Mouse (Mus musculus): Measurements from ENCODE around the gene Cetn2. TPM values are rescaled to one million over a fixed set of nuclear protein-coding genes. Genes with fewer than 3 reads are reported as not detected.

Cetn2 gene
- total and polyA plus RNA-seq, 3 experiments, result 30.4 to 35.3 TPM; not detected in 1

DNA sequence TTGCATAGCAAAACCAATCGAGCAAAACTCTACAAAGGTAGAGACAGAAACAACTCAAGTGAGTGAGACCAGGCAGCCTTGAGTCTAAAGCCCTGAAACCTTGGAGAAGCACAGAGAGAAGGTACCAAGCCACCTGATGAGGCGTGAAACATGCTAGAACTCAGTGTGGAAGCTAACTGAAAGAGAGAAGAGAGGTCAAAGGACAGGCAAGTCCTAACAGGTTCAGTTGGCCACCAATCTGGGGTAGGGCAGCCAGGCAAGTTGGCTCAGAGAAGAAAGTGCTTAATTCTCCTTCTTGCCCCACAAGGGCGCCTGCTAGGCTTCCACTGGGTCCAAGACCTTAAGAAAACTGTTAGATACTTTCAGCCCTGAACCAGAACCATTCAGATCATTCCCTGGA, 43.3 kb upstream of the Cetn2 start:
- TF ChIP-seq TAL1 (IDR thresholded peaks at IDR 0.05; ENCODE audit: low read length), result no peak
- no peak for TF ChIP-seq GABPA (IDR thresholded peaks at IDR 0.05; ENCODE audit: low read depth, low read length)
- no peak for TF ChIP-seq POLR2A (IDR thresholded peaks at IDR 0.05; ENCODE audit: control insufficient read depth in 1 of 2, insufficient read depth in 1 of 2, low read depth in 1 of 2, low read length in 2 of 2, poor library complexity in 1 of 2)
- no peak for TF ChIP-seq SMC3 (IDR thresholded peaks at IDR 0.05; ENCODE audit: low read depth, low read length)
- TF ChIP-seq GATA1 (IDR thresholded peaks at IDR 0.05; ENCODE audit: low read depth, low read length), result no peak
- no peak for TF ChIP-seq POLR2AphosphoS5 (IDR thresholded peaks at IDR 0.05; ENCODE audit: borderline replicate concordance, low read depth, low read length)
- no peak for TF ChIP-seq KAT2A (conservative IDR thresholded peaks at IDR 0.05; ENCODE audit: low read depth, low read length)
- no peak for TF ChIP-seq E2F4 (IDR thresholded peaks at IDR 0.05; ENCODE audit: borderline replicate concordance, low read depth, low read length)
- no peak for TF ChIP-seq CHD1 (IDR thresholded peaks at IDR 0.05; ENCODE audit: low read depth, low read length)
- no peak for TF ChIP-seq RCOR1 (IDR thresholded peaks at IDR 0.05; ENCODE audit: low read depth, low read length)
- TF ChIP-seq BHLHE40 (IDR thresholded peaks at IDR 0.05; ENCODE audit: borderline replicate concordance, low read depth, low read length), result no peak
- TF ChIP-seq MAX (IDR thresholded peaks at IDR 0.05; ENCODE audit: low read length), result no peak
- no peak for TF ChIP-seq CTCF (IDR thresholded peaks at IDR 0.05 in 2 of 3, conservative IDR thresholded peaks at IDR 0.05 in 1 of 3; ENCODE audit: control insufficient read depth in 1 of 3, insufficient read depth in 1 of 3, low read depth in 2 of 3, low read length in 3 of 3, poor library complexity in 1 of 3, severe bottlenecking in 1 of 3)
- no peak for TF ChIP-seq UBTF (IDR thresholded peaks at IDR 0.05; ENCODE audit: borderline replicate concordance, insufficient read depth, low read depth, low read length)
- Histone ChIP-seq H3K27ac (ENCODE audit: control insufficient read depth, low read depth, low read length) (no peak overlapping the region), H3K9me3 (replicated peaks; ENCODE audit: insufficient read depth, low read length) (no peaks in the 10 kb centered on the region), H3K79me2 (ENCODE audit: control insufficient read depth, insufficient read depth, low read length, poor library complexity) (no peaks in the 10 kb centered on the region), H3K27me3 (ENCODE audit: control insufficient read depth in 1 of 2, insufficient read depth in 2 of 2, low read length in 2 of 2) (no peaks in the 10 kb centered on the region), H3K4me3 (ENCODE audit: control insufficient read depth in 1 of 2, insufficient read depth in 1 of 2, low read depth in 2 of 2, low read length in 2 of 2) (no peak overlapping the region), H3K36me3 (ENCODE audit: control insufficient read depth in 1 of 2, insufficient read depth in 2 of 2, low read length in 2 of 2) (no peaks in the 10 kb centered on the region), H3K4me1 (ENCODE audit: control insufficient read depth in 1 of 2, insufficient read depth in 2 of 2, low read length in 2 of 2) (no peaks in the 10 kb centered on the region), H3K9ac (ENCODE audit: control insufficient read depth, low read depth, low read length, poor library complexity, severe bottlenecking) (no peak overlapping the region)
- DNase-seq (ENCODE audit: low read depth, low spot score), result no peak

DNA sequence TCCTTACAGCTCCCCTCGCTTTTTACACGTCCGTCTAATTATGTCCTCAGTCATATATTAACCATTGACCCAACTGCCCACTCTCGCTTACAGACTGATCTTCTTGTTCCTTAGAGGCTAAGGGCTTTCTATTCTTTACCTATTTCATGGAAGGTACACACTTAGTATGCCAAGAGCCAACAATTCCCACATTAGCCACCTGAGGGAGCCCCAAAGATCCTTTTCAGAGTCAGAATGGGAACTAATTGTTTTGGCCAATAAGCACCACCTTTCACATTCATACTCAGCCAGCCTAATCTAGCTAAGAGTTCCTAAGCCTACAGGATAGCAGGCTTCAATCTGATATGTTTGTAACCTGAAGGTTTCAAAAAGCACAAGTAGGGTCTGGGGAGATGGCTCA, 42.2 kb upstream of the Cetn2 start:
- no peaks in the 10 kb centered on the region for H3K36me3 ChIP-seq (ENCODE audit: control insufficient read depth in 1 of 2, insufficient read depth in 2 of 2, low read length in 2 of 2)

DNA sequence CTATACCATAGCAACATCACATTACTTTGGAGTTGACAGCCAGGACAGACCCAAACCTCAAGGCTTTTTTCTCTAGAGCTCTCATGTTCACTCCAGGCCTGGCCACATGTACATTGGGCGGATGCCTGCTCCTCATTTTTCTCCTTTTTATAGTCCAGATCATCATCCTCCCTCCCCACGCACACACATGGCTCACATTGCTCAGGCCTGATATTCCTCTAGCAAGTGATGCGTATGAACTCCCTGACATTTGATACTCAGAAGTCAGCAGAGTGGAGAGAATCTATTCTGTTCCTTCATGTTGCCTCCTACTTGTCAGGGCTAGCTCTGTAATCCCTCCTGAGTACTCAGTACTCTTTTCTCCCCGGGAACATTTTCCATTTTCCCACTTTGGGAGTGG, 38.3 kb upstream of the Cetn2 start:
- TF ChIP-seq BHLHE40 (IDR thresholded peaks at IDR 0.05; ENCODE audit: borderline replicate concordance, low read depth, low read length) (no peak), POLR2AphosphoS5 (IDR thresholded peaks at IDR 0.05; ENCODE audit: borderline replicate concordance, low read depth, low read length) (no peak), UBTF (IDR thresholded peaks at IDR 0.05; ENCODE audit: borderline replicate concordance, insufficient read depth, low read depth, low read length) (no peak), MAFK (IDR thresholded peaks at IDR 0.05; ENCODE audit: borderline replicate concordance, low read depth, low read length) (no peak), JUND (IDR thresholded peaks at IDR 0.05; ENCODE audit: low read depth, low read length) (no peak), GATA1 (IDR thresholded peaks at IDR 0.05; ENCODE audit: low read depth, low read length) (no peak)
- H3K79me2 ChIP-seq (ENCODE audit: control insufficient read depth, insufficient read depth, low read length, poor library complexity), result no peaks in the 10 kb centered on the region
- H3K9ac ChIP-seq (ENCODE audit: control insufficient read depth, low read depth, low read length, poor library complexity, severe bottlenecking), result no peak overlapping the region
- no peaks in the 10 kb centered on the region for H3K9me3 ChIP-seq (replicated peaks; ENCODE audit: insufficient read depth, low read length)
- H3K4me1 ChIP-seq (ENCODE audit: control insufficient read depth in 1 of 2, insufficient read depth in 2 of 2, low read length in 2 of 2), result no peaks in the 10 kb centered on the region
- H3K4me3 ChIP-seq (ENCODE audit: control insufficient read depth in 1 of 2, insufficient read depth in 1 of 2, low read depth in 2 of 2, low read length in 2 of 2), result no peak overlapping the region
- no peaks in the 10 kb centered on the region for H3K27me3 ChIP-seq (ENCODE audit: control insufficient read depth in 1 of 2, insufficient read depth in 2 of 2, low read length in 2 of 2)
- no peak for DNase-seq (ENCODE audit: low read depth, low spot score)
- no peak overlapping the region for H3K27ac ChIP-seq (ENCODE audit: control insufficient read depth, low read depth, low read length)
- H3K36me3 ChIP-seq (ENCODE audit: control insufficient read depth in 1 of 2, insufficient read depth in 2 of 2, low read length in 2 of 2), result no peaks in the 10 kb centered on the region; a peak in 1 of 4 replicates

More for the DNA sequence above, 42.2 kb upstream of the Cetn2 start:
- peak; percentile 34 for DNase-seq (ENCODE audit: low read depth, low spot score)
- Histone ChIP-seq H3K9ac (ENCODE audit: control insufficient read depth, low read depth, low read length, poor library complexity, severe bottlenecking) (no peak overlapping the region), H3K9me3 (replicated peaks; ENCODE audit: insufficient read depth, low read length) (no peaks in the 10 kb centered on the region), H3K4me3 (ENCODE audit: control insufficient read depth in 1 of 2, insufficient read depth in 1 of 2, low read depth in 2 of 2, low read length in 2 of 2) (no peak overlapping the region), H3K27me3 (ENCODE audit: control insufficient read depth in 1 of 2, insufficient read depth in 2 of 2, low read length in 2 of 2) (no peaks in the 10 kb centered on the region), H3K4me1 (ENCODE audit: control insufficient read depth in 1 of 2, insufficient read depth in 2 of 2, low read length in 2 of 2) (no peaks in the 10 kb centered on the region), H3K27ac (ENCODE audit: control insufficient read depth, low read depth, low read length) (no peak overlapping the region), H3K79me2 (ENCODE audit: control insufficient read depth, insufficient read depth, low read length, poor library complexity) (no peaks in the 10 kb centered on the region)
- peak in 2 of 3 experiments; percentile 36 to 37; a peak in 4 of 6 replicates for TF ChIP-seq CTCF (IDR thresholded peaks at IDR 0.05 in 2 of 3, conservative IDR thresholded peaks at IDR 0.05 in 1 of 3; ENCODE audit: control insufficient read depth in 1 of 3, insufficient read depth in 1 of 3, low read depth in 2 of 3, low read length in 3 of 3, poor library complexity in 1 of 3, severe bottlenecking in 1 of 3)
- no peak for TF ChIP-seq RCOR1 (IDR thresholded peaks at IDR 0.05; ENCODE audit: low read depth, low read length)
- peak; percentile 9 for TF ChIP-seq RAD21 (IDR thresholded peaks at IDR 0.05; ENCODE audit: low read depth, low read length)

Measured in MEL (cell line).